In genomic region chr7:98734876-98735275, GRCm38 (mm10) we compare ENCODE assay signal across 9 mouse cellular contexts. TPM values are rescaled to one million over a fixed set of nuclear protein-coding genes. Genes with fewer than 3 reads are reported as not detected.
DNase-seq lines count a peak whose midpoint lies in the region; ATAC-seq lines count a peak whose summit lies in the region.
"Had no signal": no experiment of that assay in that cellular context is flagged by ENCODE, and none has a peak within 500 bp of the region (broad histone marks: within the 10 kb centered on the region; RNA-seq: fewer than 3 reads in every experiment).

No protein-coding gene starts in this region.

- H3K4me3 ChIP-seq in embryonic facial prominence, embryonic 15.5 days (replicated peaks), result no peak overlapping the region

- 11% methylated on average over 10 of the region's 10 CpGs for WGBS in embryonic facial prominence, embryonic 15.5 days

- no peaks in the 10 kb centered on the region for H3K27me3 ChIP-seq in embryonic facial prominence, embryonic 15.5 days

- no peaks in the 10 kb centered on the region for H3K36me3 ChIP-seq in embryonic facial prominence, embryonic 15.5 days

- no peak overlapping the region for H3K9ac ChIP-seq in embryonic facial prominence, embryonic 15.5 days

- H3K9me3 ChIP-seq in embryonic facial prominence, embryonic 15.5 days (replicated peaks), result no peaks in the 10 kb centered on the region

- peaks cover 18% of the 10 kb centered on the region for H3K4me1 ChIP-seq in embryonic facial prominence, embryonic 15.5 days

- peak overlapping the region; percentile 34 for H3K4me2 ChIP-seq in embryonic facial prominence, embryonic 15.5 days (replicated peaks)

- peak; percentile 74 for ATAC-seq in embryonic facial prominence, embryonic 15.5 days (ENCODE audit: insufficient number of reproducible peaks, low FRiP score, low TSS enrichment, low read depth)
- ATAC-seq: Patski had no signal

- no peak overlapping the region for H3K27ac ChIP-seq in embryonic facial prominence, embryonic 15.5 days (replicated peaks)

- DNase-seq in kidney, postnatal 10 days, result peak; percentile 60
- no peak for DNase-seq in kidney, postnatal 36 days
- peak; percentile 68 for DNase-seq in NIH3T3 (ENCODE audit: low read depth)
- peak; percentile 76 for DNase-seq in heart, postnatal 4 days
- peak; percentile 73 for DNase-seq in lung, postnatal 10 days
- no peak for DNase-seq in spleen, postnatal 4 days (ENCODE audit: low spot score in 2 of 2)
- DNase-seq in adrenal gland, adult (ENCODE audit: inconsistent age in 2 of 2, low spot score in 1 of 2), result no peak

RNA-seq across cellular contexts. Expression of gene Thap12, which starts 32.0 kb away (rescaled TPM):
- 55.3 and 56.1 TPM in 2 replicates for polyA plus RNA-seq in embryonic facial prominence, embryonic 15.5 days (2015; fragmentation: Nextera tagmentation; extraction: Ambion mirVana)
- total RNA-seq in heart, postnatal 4 days (2021), result 10 to 100 TPM; 75.0 to 79.8 TPM

Comparison
In these comparisons a context has a peak if more than half of its experiments do, and no peak if none do; other contexts are left out.
1. DNase-seq: peak in kidney, postnatal 10 days (single experiment), NIH3T3 (single experiment), heart, postnatal 4 days (single experiment) and lung, postnatal 10 days (single experiment); none in kidney, postnatal 36 days (0 of 2), spleen, postnatal 4 days (0 of 2) and adrenal gland, adult (0 of 2).